ENCODE assay signal across 18 mouse cellular contexts in genomic region chr1:70180123-70180741, GRCm38 (mm10).
DNase-seq lines count a peak whose midpoint lies in the region; ATAC-seq and TF ChIP-seq lines count a peak whose summit lies in the region.
"Had no signal": no experiment of that assay in that cellular context is flagged by ENCODE, and none has a peak within 500 bp of the region (broad histone marks: within the 10 kb centered on the region; RNA-seq: fewer than 3 reads in every experiment).

No protein-coding gene starts in this region.

- no peaks in the 10 kb centered on the region for H3K79me2 ChIP-seq in CH12.LX (replicated peaks; ENCODE audit: control insufficient read depth, extremely low read depth, insufficient read depth, poor library complexity, severe bottlenecking)

- dilution Hi-C loops in CH12.LX (cut with MboI; ENCODE audit: extremely low pct_ligation_motif_present, extremely low pct_unique_long_range_greater_than_20kb, low sequenced_read_pairs), result no loop called here

- 34% methylated on average over 4 of the region's 4 CpGs for WGBS in intestine, postnatal 0 days
- 27% methylated on average over 4 of the region's 4 CpGs for WGBS in liver, embryonic 15.5 days (ENCODE audit: insufficient replicate concordance)
- WGBS in hindbrain, embryonic 14.5 days, result 85% methylated on average over 4 of the region's 4 CpGs

- no peak overlapping the region for H3K4me3 ChIP-seq in CH12.LX (replicated peaks in 1 of 3; ENCODE audit: low read depth in 2 of 3, low read length in 2 of 3, poor library complexity in 1 of 3)
- H3K4me3 ChIP-seq in intestine, postnatal 0 days (ENCODE audit: low read depth, low read length), result no peak overlapping the region
- H3K4me3 ChIP-seq in liver, embryonic 15.5 days (replicated peaks), result no peak overlapping the region
- no peak overlapping the region for H3K4me3 ChIP-seq in hindbrain, embryonic 14.5 days (replicated peaks; ENCODE audit: low read length)
- H3K4me3 ChIP-seq: embryonic facial prominence, embryonic 10.5 days; forebrain, embryonic 12.5 days; kidney, embryonic 15.5 days; limb, embryonic 15.5 days had no signal

- no peaks in the 10 kb centered on the region for H3K9me3 ChIP-seq in CH12.LX (replicated peaks; ENCODE audit: low read length)
- H3K9me3 ChIP-seq in intestine, postnatal 0 days (ENCODE audit: control insufficient read depth), result no peaks in the 10 kb centered on the region
- no peaks in the 10 kb centered on the region for H3K9me3 ChIP-seq in liver, embryonic 15.5 days (replicated peaks)
- H3K9me3 ChIP-seq in hindbrain, embryonic 14.5 days (ENCODE audit: control insufficient read depth, low read length), result no peaks in the 10 kb centered on the region
- H3K9me3 ChIP-seq: embryonic facial prominence, embryonic 10.5 days; forebrain, embryonic 12.5 days; kidney, embryonic 15.5 days; limb, embryonic 15.5 days had no signal

- in situ Hi-C loops in CH12.LX (cut with MboI; ENCODE audit: low pct_ligation_motif_present, low pct_unique_long_range_greater_than_20kb, low sequenced_read_pairs), result no loop called here

- H3K4me2 ChIP-seq in CH12.LX (ENCODE audit: insufficient read depth, low read depth, poor library complexity, severe bottlenecking), result no peak overlapping the region
- no peak overlapping the region for H3K4me2 ChIP-seq in intestine, postnatal 0 days (replicated peaks; ENCODE audit: low read depth)
- no peak overlapping the region for H3K4me2 ChIP-seq in liver, embryonic 15.5 days
- no peak overlapping the region for H3K4me2 ChIP-seq in hindbrain, embryonic 14.5 days (replicated peaks)
- H3K4me2 ChIP-seq: forebrain, embryonic 12.5 days; kidney, embryonic 15.5 days; limb, embryonic 15.5 days had no signal

- no peak for TF ChIP-seq POLR2A in CH12.LX (IDR thresholded peaks at IDR 0.05; ENCODE audit: low read depth, low read length)

- H3K9ac ChIP-seq in CH12.LX (ENCODE audit: insufficient read depth, low read depth), result no peak overlapping the region
- H3K9ac ChIP-seq in intestine, postnatal 0 days (ENCODE audit: low read depth, low read length), result no peak overlapping the region
- H3K9ac ChIP-seq in liver, embryonic 15.5 days, result no peak overlapping the region
- H3K9ac ChIP-seq in hindbrain, embryonic 14.5 days, result no peak overlapping the region
- H3K9ac ChIP-seq: forebrain, embryonic 12.5 days; kidney, embryonic 15.5 days; limb, embryonic 15.5 days had no signal

- no peaks in the 10 kb centered on the region for H3K27me3 ChIP-seq in CH12.LX (replicated peaks)
- no peaks in the 10 kb centered on the region for H3K27me3 ChIP-seq in intestine, postnatal 0 days (replicated peaks; ENCODE audit: control insufficient read depth, insufficient read depth, low read length)
- H3K27me3 ChIP-seq in liver, embryonic 15.5 days, result no peaks in the 10 kb centered on the region
- H3K27me3 ChIP-seq in hindbrain, embryonic 14.5 days (ENCODE audit: control insufficient read depth, insufficient read depth, low read length), result no peaks in the 10 kb centered on the region
- H3K27me3 ChIP-seq: forebrain, embryonic 12.5 days; kidney, embryonic 15.5 days; limb, embryonic 15.5 days had no signal

- no peaks in the 10 kb centered on the region for H3K36me3 ChIP-seq in CH12.LX (replicated peaks in 1 of 2; ENCODE audit: control insufficient read depth in 1 of 2, insufficient read depth in 1 of 2, low read length in 1 of 2)
- no peaks in the 10 kb centered on the region for H3K36me3 ChIP-seq in intestine, postnatal 0 days (ENCODE audit: control insufficient read depth, insufficient read depth)
- H3K36me3 ChIP-seq in liver, embryonic 15.5 days (replicated peaks), result no peaks in the 10 kb centered on the region
- no peaks in the 10 kb centered on the region for H3K36me3 ChIP-seq in hindbrain, embryonic 14.5 days (replicated peaks; ENCODE audit: control insufficient read depth, insufficient read depth)
- H3K36me3 ChIP-seq: embryonic facial prominence, embryonic 10.5 days; forebrain, embryonic 12.5 days; kidney, embryonic 15.5 days; limb, embryonic 15.5 days had no signal

- no peak for TF ChIP-seq RAD21 in CH12.LX (IDR thresholded peaks at IDR 0.05; ENCODE audit: low read depth, low read length)

- no peak for TF ChIP-seq EP300 in CH12.LX (IDR thresholded peaks at IDR 0.05; ENCODE audit: low read length)

- intact Hi-C loops in left cerebral cortex, postnatal 36 days (cut with DNase I), result no loop called here

- H3K4me1 ChIP-seq in CH12.LX (ENCODE audit: control insufficient read depth in 1 of 2, insufficient read depth in 2 of 2), result peaks cover 0 to 8% of the 10 kb centered on the region in 2 experiments; a peak in 2 of 4 replicates
- H3K4me1 ChIP-seq in intestine, postnatal 0 days (replicated peaks; ENCODE audit: control insufficient read depth, insufficient read depth, low read length), result no peaks in the 10 kb centered on the region
- no peaks in the 10 kb centered on the region for H3K4me1 ChIP-seq in liver, embryonic 15.5 days (replicated peaks)
- no peaks in the 10 kb centered on the region for H3K4me1 ChIP-seq in hindbrain, embryonic 14.5 days (replicated peaks; ENCODE audit: control insufficient read depth, insufficient read depth, low read length)
- H3K4me1 ChIP-seq: embryonic facial prominence, embryonic 10.5 days; forebrain, embryonic 12.5 days; kidney, embryonic 15.5 days; limb, embryonic 15.5 days had no signal

- H3K27ac ChIP-seq in CH12.LX (ENCODE audit: insufficient read depth, low read depth), result no peak overlapping the region
- H3K27ac ChIP-seq in intestine, postnatal 0 days (ENCODE audit: low read depth, low read length), result no peak overlapping the region
- no peak overlapping the region for H3K27ac ChIP-seq in liver, embryonic 15.5 days (replicated peaks)
- no peak overlapping the region for H3K27ac ChIP-seq in hindbrain, embryonic 14.5 days
- H3K27ac ChIP-seq: embryonic facial prominence, embryonic 10.5 days; forebrain, embryonic 12.5 days; kidney, embryonic 15.5 days; limb, embryonic 15.5 days had no signal

- ATAC-seq in intestine, postnatal 0 days, result peak; percentile 75; the same call in 1 of the 2 replicates
- peak; percentile 37; the same call in 1 of the 2 replicates for ATAC-seq in liver, embryonic 15.5 days (ENCODE audit: insufficient read depth)
- ATAC-seq in hindbrain, embryonic 14.5 days (ENCODE audit: low FRiP score), result no peak
- ATAC-seq: midbrain, embryonic 16.5 days had no signal

- peak; percentile 1 for DNase-seq in embryo, embryonic 9.5 days (ENCODE audit: extremely low spot score)
- no peak for DNase-seq in embryo, embryonic 10.5 days (ENCODE audit: low spot score)
- peak; percentile 11 for DNase-seq in CH12.LX (ENCODE audit: extremely low read depth)
- no peak for DNase-seq in hindbrain, embryonic 14.5 days (ENCODE audit: low spot score)
- DNase-seq in ovary, adult 18-20 months (ENCODE audit: low spot score), result no peak
- no peak for DNase-seq in left cerebral cortex, postnatal 36 days (ENCODE audit: low spot score in 2 of 2)
- DNase-seq: adrenal gland, postnatal 14 days; cerebellum, adult 11 months; cerebellum, postnatal 25 days; heart, adult 11 months; thymus, postnatal 14 days had no signal

- TF ChIP-seq CTCF in CH12.LX (conservative IDR thresholded peaks at IDR 0.05 in 1 of 2, IDR thresholded peaks at IDR 0.05 in 1 of 2; ENCODE audit: low read depth in 2 of 2, low read length in 2 of 2), result no peak
- no peak for TF ChIP-seq CTCF in intestine, postnatal 0 days (IDR thresholded peaks at IDR 0.05; ENCODE audit: low read depth)

TF ChIP-seq in CH12.LX, 34 proteins besides CTCF, POLR2A, EP300 and RAD21:
- no peak for TF ChIP-seq MAFK (IDR thresholded peaks at IDR 0.05; ENCODE audit: insufficient replicate concordance, low read length)
- TF ChIP-seq USF1 (IDR thresholded peaks at IDR 0.05; ENCODE audit: low read depth, low read length), result no peak
- no peak for TF ChIP-seq HCFC1 (IDR thresholded peaks at IDR 0.05; ENCODE audit: low read depth, low read length)
- no peak for TF ChIP-seq TBP (conservative IDR thresholded peaks at IDR 0.05; ENCODE audit: low read depth, low read length)
- TF ChIP-seq MAX (IDR thresholded peaks at IDR 0.05; ENCODE audit: low read length), result no peak
- TF ChIP-seq TCF12 (IDR thresholded peaks at IDR 0.05; ENCODE audit: low read depth, low read length), result no peak
- TF ChIP-seq ZC3H11A (IDR thresholded peaks at IDR 0.05; ENCODE audit: low read depth, low read length), result no peak

Comparison
In these comparisons a context has a peak if more than half of its experiments do, and no peak if none do; other contexts are left out.
1. DNase-seq: peak in embryo, embryonic 9.5 days (single experiment) and CH12.LX (single experiment); none in embryo, embryonic 10.5 days (single experiment), hindbrain, embryonic 14.5 days (single experiment), ovary, adult 18-20 months (single experiment) and left cerebral cortex, postnatal 36 days (0 of 2).